Mouse (Mus musculus) small intestine, adult 2 months (tissue): ENCODE data around the gene A130010J15Rik. TPM values are rescaled to one million over a fixed set of nuclear protein-coding genes. Genes with fewer than 3 reads are reported as not detected.

Source experiments
- H3K27ac ChIP-seq: fragments of 200-500 bp; 2 replicates; pipeline ENCODE4 v1.5.1; 2012; ENCODE audit warnings: low read depth, low read length, control low read depth, inconsistent platforms; ENCODE audit not compliant: insufficient read depth
- H3K27me3 ChIP-seq: fragments of 200-500 bp; 2 replicates; pipeline ENCODE4 v1.6.1; 2012; ENCODE audit warnings: mild to moderate bottlenecking, moderate library complexity, low read length, inconsistent platforms; ENCODE audit not compliant: control insufficient read depth, insufficient read depth
- H3K36me3 ChIP-seq: fragments of 200-500 bp; 2 replicates; pipeline ENCODE4 v1.6.1; 2012; ENCODE audit warnings: mild to moderate bottlenecking, low read length, control low read depth, inconsistent platforms; ENCODE audit not compliant: control insufficient read depth, insufficient read depth
- H3K4me1 ChIP-seq: fragments of 200-500 bp; 2 replicates; pipeline ENCODE4 v1.6.1; 2012; ENCODE audit warnings: low read length, inconsistent platforms, mixed read lengths; ENCODE audit not compliant: control insufficient read depth, insufficient read depth, insufficient read length
- H3K4me3 ChIP-seq: fragments of 200-500 bp; 2 replicates; pipeline ENCODE4 v1.5.1; 2012; ENCODE audit warnings: low read depth, mild to moderate bottlenecking, control low read depth, inconsistent platforms, low read length, moderate library complexity
- CTCF ChIP-seq: fragments of 200-500 bp; IDR thresholded peaks from 2 replicates; pipeline ENCODE4 v1.5.1; 2012; ENCODE audit warnings: low read depth, mild to moderate bottlenecking, control low read depth, inconsistent platforms, low read length, moderate library complexity, mixed read lengths; ENCODE audit not compliant: insufficient replicate concordance, insufficient read length; ENCODE audit errors: extremely low read depth
- POLR2A ChIP-seq: fragments of 200-500 bp; IDR thresholded peaks from 2 replicates; pipeline ENCODE4 v1.6.1; 2012; ENCODE audit warnings: low read depth, mild to moderate bottlenecking, control low read depth, inconsistent platforms, low read length, moderate library complexity
- WGBS: fragments of 180-500 bp; shearing (Covaris S2); methylation state at CpG from one replicate; pipeline ENCODE4 v1.1.7; 2018; 5-methylcytosine and 5-hydroxymethylcytosine counted together
- polyA plus RNA-seq: library from polyadenylated mRNA; depleted of rRNA; stranded (reverse); fragments of >200 nt; gene quantifications from 2 replicates; pipeline ENCODE4 v1.2.3, GENCODE M21; 2012

Gene A130010J15Rik
- polyA plus RNA-seq, 1 experiment, result 2.0 TPM

DNA sequence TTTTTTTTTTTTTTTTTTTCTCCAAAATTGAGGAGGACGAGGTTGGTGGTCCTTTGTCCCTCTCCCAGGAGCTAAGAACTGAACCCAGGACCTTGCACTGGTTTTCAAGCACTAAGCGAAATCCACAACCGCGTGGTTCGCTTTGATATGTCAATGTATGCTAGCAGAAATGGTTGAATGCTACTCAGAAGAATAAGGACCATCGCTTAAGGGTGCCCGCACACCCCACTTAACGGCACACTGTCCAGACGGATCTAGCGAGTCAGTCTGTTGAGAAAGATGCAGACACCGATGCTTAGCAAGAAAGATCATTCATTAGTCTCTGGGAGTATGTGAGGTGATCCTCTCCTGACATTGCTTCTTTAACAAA, 37.4 kb upstream of the A130010J15Rik start:
- H3K4me1 ChIP-seq, result peaks cover 2% of the 10 kb centered on the region; the same call in 1 of the 2 replicates

GRCm38 (mm10) chr1:193130839-193131238, 37.0 kb upstream of the A130010J15Rik start:
- Histone ChIP-seq H3K4me1 (peaks cover 2% of the 10 kb centered on the region; the same call in 1 of the 2 replicates), H3K27ac (peak overlapping the region; percentile 21), H3K27me3 (no peaks in the 10 kb centered on the region), H3K36me3 (peaks cover 3% of the 10 kb centered on the region; the same call in 1 of the 2 replicates), H3K4me3 (no peak overlapping the region)
- TF ChIP-seq POLR2A, result no peak
- TF ChIP-seq CTCF, result no peak
- WGBS, result 25% methylated on average over 8 of the region's 8 CpGs

More for the DNA sequence above, 37.4 kb upstream of the A130010J15Rik start:
- Histone ChIP-seq H3K27me3 (no peaks in the 10 kb centered on the region), H3K27ac (peak overlapping the region; percentile 21; the same call in 1 of the 2 replicates), H3K4me3 (peak overlapping the region; percentile 45), H3K36me3 (peaks cover 3% of the 10 kb centered on the region; the same call in 1 of the 2 replicates)
- TF ChIP-seq CTCF (no peak), POLR2A (no peak)
- WGBS, result 17% methylated on average over 11 of the region's 11 CpGs

DNA sequence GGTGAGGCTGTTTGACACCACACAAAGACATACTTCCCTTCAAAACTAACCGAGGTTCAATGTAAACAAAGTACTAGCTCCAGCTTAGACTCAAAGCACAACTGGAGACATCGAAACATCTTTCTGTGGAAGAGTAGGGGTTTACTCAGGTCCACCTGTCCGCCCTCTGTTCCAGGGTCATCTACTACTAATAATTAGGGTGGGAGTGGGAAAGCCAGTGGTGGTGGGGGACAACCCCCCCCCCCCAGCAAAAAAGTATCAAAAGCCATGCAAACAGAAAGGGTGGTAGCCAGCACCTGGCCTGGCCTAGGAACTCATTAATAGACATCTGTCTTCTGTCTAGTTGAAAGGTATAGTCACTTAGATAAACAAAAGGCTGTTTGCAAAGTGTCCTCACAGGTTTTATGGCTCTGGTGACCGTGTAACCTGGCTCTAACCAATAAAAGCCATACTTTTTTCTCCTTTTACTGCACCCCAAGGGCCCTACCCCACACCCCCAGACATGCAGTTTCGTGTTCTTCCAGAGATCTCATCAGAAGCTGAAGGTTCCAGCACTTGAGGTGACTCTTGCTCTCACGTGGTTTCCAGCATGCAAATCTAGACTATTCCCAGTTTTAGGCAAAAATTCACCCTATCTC, 36.4 kb upstream of the A130010J15Rik start:
- Histone ChIP-seq H3K36me3 (peaks cover 3% of the 10 kb centered on the region; the same call in 1 of the 2 replicates), H3K4me3 (no peak overlapping the region), H3K27ac (peak overlapping the region; percentile 50), H3K27me3 (no peaks in the 10 kb centered on the region), H3K4me1 (peaks cover 2% of the 10 kb centered on the region; the same call in 1 of the 2 replicates)
- WGBS, result 28% methylated on average over 6 of the region's 6 CpGs
- no peak for TF ChIP-seq CTCF
- no peak for TF ChIP-seq POLR2A

DNA sequence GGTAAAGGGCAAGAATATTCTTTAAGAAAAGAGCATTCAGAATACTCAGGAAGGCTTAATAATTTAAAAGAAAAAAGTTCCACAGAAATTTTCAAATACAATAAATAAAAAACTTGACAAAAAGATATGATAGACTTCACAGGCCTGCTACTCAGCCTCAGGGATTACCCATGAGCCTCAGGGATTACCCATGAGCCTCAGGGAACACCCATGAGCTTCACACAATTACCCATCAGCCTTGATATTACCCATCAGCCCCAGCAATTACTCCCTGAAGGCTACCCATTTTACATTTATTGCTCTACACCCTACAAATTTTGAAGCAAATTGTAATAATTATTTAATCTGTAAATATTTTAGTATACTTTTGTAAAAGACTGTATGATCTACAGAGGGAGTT, 35.5 kb upstream of the A130010J15Rik start:
- no peaks in the 10 kb centered on the region for H3K27me3 ChIP-seq
- H3K4me3 ChIP-seq, result no peak overlapping the region
- H3K4me1 ChIP-seq, result peaks cover 2% of the 10 kb centered on the region; the same call in 1 of the 2 replicates
- TF ChIP-seq CTCF (no peak), POLR2A (no peak)
- peaks cover 2% of the 10 kb centered on the region; the same call in 1 of the 2 replicates for H3K36me3 ChIP-seq
- H3K27ac ChIP-seq, result no peak overlapping the region

- H3K4me1 ChIP-seq, result peaks cover 2% of the 10 kb centered on the region; the same call in 1 of the 2 replicates
- H3K27me3 ChIP-seq, result no peaks in the 10 kb centered on the region
- no peak overlapping the region for H3K4me3 ChIP-seq
- no peaks in the 10 kb centered on the region for H3K36me3 ChIP-seq
- TF ChIP-seq CTCF, result no peak
- TF ChIP-seq POLR2A, result no peak
- no peak overlapping the region for H3K27ac ChIP-seq
- 93% methylated on average over 1 of the region's 1 CpGs for WGBS
These were observed 34.1 kb upstream of the A130010J15Rik start for GRCm38 (mm10) chr1:193133726-193134125.

- 56% methylated on average over 7 of the region's 7 CpGs for WGBS
- H3K27ac ChIP-seq, result no peak overlapping the region
These were observed 29.8 kb upstream of the A130010J15Rik start for GRCm38 (mm10) chr1:193138087-193138486.

DNA sequence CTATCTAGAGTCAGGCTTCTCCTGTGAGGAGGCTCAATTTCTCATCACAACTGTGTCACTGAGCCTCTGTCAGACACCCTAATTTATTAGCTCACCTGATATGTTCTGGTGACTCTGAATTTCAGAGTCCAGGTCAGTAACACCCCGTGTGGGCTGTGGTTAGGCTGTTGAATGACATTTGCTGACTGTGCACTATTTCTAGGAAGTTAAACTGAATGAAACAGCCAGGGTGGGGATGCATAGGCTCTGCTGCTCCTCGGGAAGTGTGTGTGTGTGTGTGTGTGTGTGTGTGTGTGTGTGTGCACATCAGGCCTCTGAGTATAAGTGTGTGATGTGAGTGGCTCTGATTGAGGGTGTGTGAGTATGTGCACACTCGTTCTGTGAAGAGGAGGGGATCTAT, 29.2 kb upstream of the A130010J15Rik start:
- Histone ChIP-seq H3K27me3 (no peaks in the 10 kb centered on the region), H3K27ac (no peak overlapping the region), H3K36me3 (no peaks in the 10 kb centered on the region), H3K4me1 (no peaks in the 10 kb centered on the region), H3K4me3 (no peak overlapping the region)
- no peak for TF ChIP-seq POLR2A
- no peak for TF ChIP-seq CTCF
- WGBS, result 29% methylated on average over 3 of the region's 3 CpGs

More at GRCm38 (mm10) chr1:193138087-193138486, 29.8 kb upstream of the A130010J15Rik start:
- Histone ChIP-seq H3K27me3 (no peaks in the 10 kb centered on the region), H3K36me3 (no peaks in the 10 kb centered on the region), H3K4me1 (no peaks in the 10 kb centered on the region), H3K4me3 (no peak overlapping the region)
- TF ChIP-seq POLR2A (no peak), CTCF (no peak)
